Comparison of ENCODE assay signal across 8 mouse cellular contexts in genomic region chr2:180456705-180457104, GRCm38 (mm10). TPM values are rescaled to one million over a fixed set of nuclear protein-coding genes. Genes with fewer than 3 reads are reported as not detected.
DNase-seq lines count a peak whose midpoint lies in the region; ATAC-seq and TF ChIP-seq lines count a peak whose summit lies in the region.

No protein-coding gene starts in this region.

- peak overlapping the region; percentile 53 for H3K4me3 ChIP-seq in kidney, embryonic 15.5 days (replicated peaks)
- H3K4me3 ChIP-seq in cortical plate, adult 2 months (ENCODE audit: insufficient read depth, low read length) = peak overlapping the region; percentile 63
- peak overlapping the region; percentile 56 for H3K4me3 ChIP-seq in hindbrain, embryonic 15.5 days
- H3K4me3 ChIP-seq in midbrain, embryonic 13.5 days (replicated peaks) = peak overlapping the region; percentile 53

- under 1% methylated on average over 28 of the region's 28 CpGs for WGBS in kidney, embryonic 15.5 days
- under 1% methylated on average over 28 of the region's 28 CpGs for WGBS in hindbrain, embryonic 15.5 days
- under 1% methylated on average over 27 of the region's 28 CpGs for WGBS in midbrain, embryonic 13.5 days

- TF ChIP-seq POLR2A in cortical plate, adult 2 months (IDR thresholded peaks at IDR 0.05; ENCODE audit: extremely low read depth, insufficient read depth, low read length) = no peak

- no peak for TF ChIP-seq CTCF in cortical plate, adult 2 months (IDR thresholded peaks at IDR 0.05; ENCODE audit: extremely low read depth, insufficient read depth, low read length)

- no peak overlapping the region for H3K27ac ChIP-seq in kidney, embryonic 15.5 days
- no peak overlapping the region for H3K27ac ChIP-seq in cortical plate, adult 2 months (ENCODE audit: insufficient read depth, low read length)
- 0 out of 2 replicates have a peak overlapping the region, but pooled peaks have one; percentile 28 for H3K27ac ChIP-seq in hindbrain, embryonic 15.5 days (replicated peaks)
- H3K27ac ChIP-seq in midbrain, embryonic 13.5 days = no peak overlapping the region

- peak overlapping the region; percentile 27 for H3K9ac ChIP-seq in kidney, embryonic 15.5 days
- peak overlapping the region; percentile 49 for H3K9ac ChIP-seq in hindbrain, embryonic 15.5 days
- peak overlapping the region; percentile 54 for H3K9ac ChIP-seq in midbrain, embryonic 13.5 days (replicated peaks)

- peaks cover 17% of the 10 kb centered on the region for H3K4me1 ChIP-seq in kidney, embryonic 15.5 days
- no peaks in the 10 kb centered on the region for H3K4me1 ChIP-seq in cortical plate, adult 2 months (ENCODE audit: control insufficient read depth, insufficient read depth, low read length)
- peaks cover 13% of the 10 kb centered on the region; the same call in 1 of the 2 replicates for H3K4me1 ChIP-seq in hindbrain, embryonic 15.5 days (replicated peaks)
- peaks cover 30% of the 10 kb centered on the region for H3K4me1 ChIP-seq in midbrain, embryonic 13.5 days (replicated peaks)

- peak overlapping the region; percentile 92 for H3K4me2 ChIP-seq in kidney, embryonic 15.5 days
- peak overlapping the region; percentile 95 for H3K4me2 ChIP-seq in hindbrain, embryonic 15.5 days
- H3K4me2 ChIP-seq in midbrain, embryonic 13.5 days (replicated peaks) = peak overlapping the region; percentile 91

- H3K27me3 ChIP-seq in kidney, embryonic 15.5 days = peaks cover 67% of the 10 kb centered on the region
- peaks cover 27% of the 10 kb centered on the region for H3K27me3 ChIP-seq in hindbrain, embryonic 15.5 days
- peaks cover 67% of the 10 kb centered on the region for H3K27me3 ChIP-seq in midbrain, embryonic 13.5 days

- no peaks in the 10 kb centered on the region for H3K9me3 ChIP-seq in kidney, embryonic 15.5 days (replicated peaks)
- no peaks in the 10 kb centered on the region for H3K9me3 ChIP-seq in hindbrain, embryonic 15.5 days
- H3K9me3 ChIP-seq in midbrain, embryonic 13.5 days = no peaks in the 10 kb centered on the region

- no peak for DNase-seq in kidney, adult 8-10 months
- no peak for DNase-seq in ovary, postnatal 10 days (ENCODE audit: low spot score)
- no peak for DNase-seq in urinary bladder, postnatal 10 days (ENCODE audit: low spot score)
- no peak for DNase-seq in spleen, adult 12 weeks (ENCODE audit: low spot score)

- ATAC-seq in kidney, embryonic 15.5 days (replicated peaks; ENCODE audit: low FRiP score) = no peak; the same call in 1 of the 2 replicates
- peak; percentile 21; the same call in 1 of the 2 replicates for ATAC-seq in hindbrain, embryonic 15.5 days (ENCODE audit: low FRiP score, low read depth)
- no peak for ATAC-seq in midbrain, embryonic 13.5 days

- no peaks in the 10 kb centered on the region for H3K36me3 ChIP-seq in kidney, embryonic 15.5 days
- H3K36me3 ChIP-seq in hindbrain, embryonic 15.5 days = no peaks in the 10 kb centered on the region
- H3K36me3 ChIP-seq in midbrain, embryonic 13.5 days = no peaks in the 10 kb centered on the region

RNA-seq across cellular contexts. Expression of gene Slco4a1, which starts 0.7 kb away (rescaled TPM):
- 2.2 and 2.3 TPM in 2 replicates for polyA plus RNA-seq in kidney, embryonic 15.5 days (2015; fragmentation: Nextera tagmentation; extraction: Ambion mirVana)
- polyA plus RNA-seq in cortical plate, adult 2 months (2012; rRNA removed) = 5.1 and 5.2 TPM in 2 replicates
- 1.9 and 2.2 TPM in 2 replicates for polyA plus RNA-seq in hindbrain, embryonic 15.5 days (2015; fragmentation: Nextera tagmentation; extraction: Ambion mirVana)
- polyA plus RNA-seq in midbrain, embryonic 13.5 days (2015; fragmentation: Nextera tagmentation; extraction: Ambion mirVana) = 1.6 and 1.9 TPM in 2 replicates

RNA-seq across cellular contexts. Expression of gene Ntsr1, which starts 43.1 kb away (rescaled TPM):
- polyA plus RNA-seq in kidney, embryonic 15.5 days (2015; fragmentation: Nextera tagmentation; extraction: Ambion mirVana) = 8.6 and 9.7 TPM in 2 replicates
- 5.6 and 6.0 TPM in 2 replicates for polyA plus RNA-seq in cortical plate, adult 2 months (2012; rRNA removed)
- polyA plus RNA-seq in hindbrain, embryonic 15.5 days (2015; fragmentation: Nextera tagmentation; extraction: Ambion mirVana) = 2.7 and 2.8 TPM in 2 replicates
- 1.2 and 1.3 TPM in 2 replicates for polyA plus RNA-seq in midbrain, embryonic 13.5 days (2015; fragmentation: Nextera tagmentation; extraction: Ambion mirVana)
